Mouse (Mus musculus) forebrain, embryonic 13.5 days (tissue): ENCODE results near the gene Avpr1a. TPM values are rescaled to one million over a fixed set of nuclear protein-coding genes. Genes with fewer than 3 reads are reported as not detected.
A peak's percentile ranks its signal among the peaks of the same experiment; 100 is the strongest.

Experiments used
- ATAC-seq: fragments of 200-750 bp; cut with Nextera tagmentation; 2 replicates; pipeline ENCODE4 v1.8.0; 2017
- H3K27ac ChIP-seq: fragments of 300-500 bp; sonication (generic); 2 replicates; pipeline ENCODE4 v1.5.1; 2015; ENCODE audit warnings: inconsistent platforms, mild to moderate bottlenecking, moderate library complexity
- H3K27me3 ChIP-seq: fragments of 300-500 bp; sonication (generic); 2 replicates; pipeline ENCODE4 v1.6.1; 2015; ENCODE audit warnings: mild to moderate bottlenecking, inconsistent platforms
- H3K36me3 ChIP-seq: fragments of 300-500 bp; sonication (generic); 2 replicates; pipeline ENCODE4 v1.6.1; 2015; ENCODE audit warnings: mild to moderate bottlenecking, inconsistent platforms; ENCODE audit not compliant: poor library complexity, severe bottlenecking
- H3K4me1 ChIP-seq: fragments of 300-500 bp; sonication (generic); 2 replicates; pipeline ENCODE4 v1.6.1; 2015; ENCODE audit warnings: inconsistent platforms
- H3K4me2 ChIP-seq: fragments of 300-500 bp; sonication (generic); 2 replicates; pipeline ENCODE4 v1.6.1; 2015; ENCODE audit warnings: inconsistent platforms, mild to moderate bottlenecking, moderate library complexity
- H3K4me3 ChIP-seq: fragments of 300-500 bp; sonication (generic); 2 replicates; pipeline ENCODE4 v1.5.1; 2015; ENCODE audit warnings: mild to moderate bottlenecking, inconsistent platforms
- H3K9ac ChIP-seq: fragments of 300-500 bp; sonication (generic); 2 replicates; pipeline ENCODE4 v1.6.1; 2015; ENCODE audit warnings: mild to moderate bottlenecking, inconsistent platforms
- H3K9me3 ChIP-seq: fragments of 300-500 bp; sonication (generic); replicated peaks from 2 replicates; pipeline ENCODE4 v1.6.1; 2016; ENCODE audit warnings: inconsistent platforms
- WGBS: fragments of 180-500 bp; shearing (Covaris S2); methylation state at CpG from one replicate; pipeline ENCODE4 v1.1.7; 2015; 5-methylcytosine and 5-hydroxymethylcytosine counted together
- polyA plus RNA-seq: library from polyadenylated mRNA; unstranded; fragments of >200 nt; fragmentation: Nextera tagmentation; extraction: Ambion mirVana; gene quantifications from 2 replicates; pipeline ENCODE4 v1.2.1, GENCODE M21; 2015

The Avpr1a gene
- 0.26 and 0.57 TPM in 2 replicates for polyA plus RNA-seq

DNA sequence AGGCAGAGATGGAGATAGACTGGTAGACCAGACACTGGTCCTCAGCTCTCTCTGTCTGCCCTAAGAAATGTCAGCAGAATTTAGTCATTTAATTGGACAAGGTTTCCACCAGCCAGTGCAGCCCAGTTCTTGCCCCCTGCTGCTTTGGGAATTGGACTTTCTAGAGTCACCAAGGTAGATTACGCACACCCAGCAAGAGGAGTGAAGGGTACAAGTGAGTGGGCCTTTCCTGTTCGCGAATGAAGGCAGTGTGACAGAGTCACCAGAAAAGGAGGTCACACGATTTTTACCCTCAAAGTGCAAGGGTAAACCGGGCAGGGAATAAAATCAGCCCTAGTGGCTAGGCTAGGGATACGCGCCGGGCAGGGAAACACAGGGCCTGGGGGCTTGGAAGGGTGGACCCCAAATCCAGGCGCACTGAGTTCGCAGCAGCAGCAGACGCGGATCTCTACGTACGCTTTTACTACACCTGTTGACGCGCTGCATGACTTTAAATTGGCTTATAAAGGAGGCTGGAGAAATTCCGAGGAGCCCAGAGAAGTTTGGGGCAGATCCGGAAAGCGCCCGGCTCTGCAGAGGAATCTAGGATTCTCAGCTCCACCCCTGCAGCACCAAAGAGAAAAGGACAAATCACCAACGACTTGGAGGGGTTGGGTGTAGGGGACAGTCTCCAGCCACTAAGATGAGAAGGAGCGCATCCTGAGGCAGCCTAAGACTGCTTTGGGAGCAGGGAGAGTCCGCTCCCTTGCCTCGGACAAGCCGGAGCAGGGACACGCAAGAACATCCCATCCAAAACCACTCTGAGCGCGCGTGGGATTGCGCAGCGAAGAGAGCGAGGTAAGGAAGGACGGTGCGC, at the start of gene Avpr1a:
Gene Avpr1a (plus strand): TSS at position 639 of the 856 bp plus-strand sequence.
- Histone ChIP-seq H3K27me3 (peaks cover 34% of the 10 kb centered on the region), H3K9ac (peak within 1 kb of the TSS; percentile 63), H3K4me3 (peak within 1 kb of the TSS; percentile 54), H3K27ac (no peak within 1 kb of the TSS), H3K9me3 (no peaks in the 10 kb centered on the region), H3K36me3 (no peaks in the 10 kb centered on the region), H3K4me1 (peaks cover 19% of the 10 kb centered on the region), H3K4me2 (peak within 1 kb of the TSS; percentile 95)
- 3% methylated on average over 34 of the region's 34 CpGs for WGBS
- ATAC-seq: peak; percentile 28; the same call in 1 of the 2 replicates

DNA sequence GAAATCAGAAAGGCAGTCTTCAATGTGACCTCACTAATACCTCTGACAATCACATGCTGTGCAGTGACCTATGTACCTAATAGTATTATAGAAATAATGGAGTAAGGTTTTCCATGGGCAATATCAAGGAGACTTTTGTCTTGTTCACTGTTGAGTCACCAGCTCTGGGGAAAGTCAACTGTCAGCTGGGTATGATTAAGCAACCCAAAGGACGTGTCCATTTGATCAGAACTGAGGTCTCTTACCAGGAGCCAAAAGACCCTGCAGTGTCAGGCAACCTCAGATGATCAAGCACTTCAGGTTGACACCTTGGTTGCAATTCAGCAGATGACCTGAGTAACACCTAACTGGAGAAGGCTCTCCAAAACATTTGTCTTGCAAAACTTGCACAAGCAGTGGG, 46.0 kb upstream of the Avpr1a start:
- WGBS: 68% methylated on average over 1 of the region's 1 CpGs
- no peak overlapping the region for H3K9ac ChIP-seq
- no peaks in the 10 kb centered on the region for H3K27me3 ChIP-seq
- H3K9me3 ChIP-seq: no peaks in the 10 kb centered on the region
- no peak for ATAC-seq
- H3K27ac ChIP-seq: no peak overlapping the region
- H3K4me3 ChIP-seq: no peak overlapping the region
- no peaks in the 10 kb centered on the region for H3K36me3 ChIP-seq
- H3K4me1 ChIP-seq: no peaks in the 10 kb centered on the region
- H3K4me2 ChIP-seq: no peak overlapping the region

DNA sequence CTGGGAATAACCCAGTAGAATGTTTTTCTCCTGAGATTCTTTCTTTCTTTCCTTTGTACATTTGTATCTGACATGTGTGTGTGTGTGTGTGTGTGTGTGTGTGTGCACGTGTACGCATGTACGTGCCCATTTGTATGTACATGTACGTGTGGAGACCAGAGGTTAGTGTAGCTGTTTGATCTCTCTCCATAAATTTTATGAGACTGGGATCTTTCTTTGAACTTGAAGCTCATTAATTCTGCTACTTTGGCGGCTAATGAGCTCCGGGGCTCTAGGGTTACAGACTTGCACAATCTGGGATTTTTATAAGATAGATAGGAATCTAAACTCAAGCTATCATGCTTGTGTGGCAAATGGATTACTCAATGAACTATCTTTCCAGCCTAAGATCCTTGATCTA, 42.0 kb upstream of the Avpr1a start:
- H3K36me3 ChIP-seq: no peaks in the 10 kb centered on the region
- WGBS: 73% methylated on average over 6 of the region's 6 CpGs

DNA sequence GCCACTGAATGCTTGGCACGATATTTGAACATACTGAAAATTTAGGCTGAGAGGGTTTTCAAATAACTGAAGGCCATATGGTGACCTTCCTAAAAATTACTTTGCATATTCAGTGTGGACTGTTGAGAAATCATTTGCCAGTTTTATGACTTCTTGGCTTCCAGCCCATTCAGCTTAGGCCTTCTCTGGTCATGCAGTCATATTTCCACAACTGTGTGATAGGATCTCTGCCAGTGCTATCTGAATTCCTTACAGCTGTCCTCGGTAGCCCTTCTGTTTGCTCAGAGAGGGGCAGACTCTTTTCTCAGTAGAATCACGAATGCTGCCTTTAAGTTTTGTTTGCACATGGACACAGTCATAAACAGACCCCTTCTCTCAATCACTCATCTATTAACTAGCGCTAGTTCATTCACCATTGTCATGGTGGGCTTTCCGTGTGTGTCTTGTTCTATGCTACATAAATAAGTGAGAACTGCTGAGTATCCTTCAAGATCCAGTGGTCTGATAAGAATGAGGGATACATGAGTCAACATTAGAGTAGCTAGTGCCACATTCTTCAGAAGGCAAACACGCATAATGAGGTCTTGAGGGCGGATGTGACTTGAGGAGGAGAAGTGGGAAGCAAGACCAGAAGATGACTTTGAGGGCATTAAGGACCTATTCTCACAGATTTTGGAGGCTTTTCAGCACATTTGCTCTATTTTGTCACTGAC, 39.4 kb upstream of the Avpr1a start:
- Histone ChIP-seq H3K4me1 (no peaks in the 10 kb centered on the region), H3K36me3 (no peaks in the 10 kb centered on the region), H3K9ac (no peak overlapping the region), H3K4me2 (no peak overlapping the region), H3K4me3 (no peak overlapping the region), H3K9me3 (no peaks in the 10 kb centered on the region), H3K27ac (no peak overlapping the region), H3K27me3 (no peaks in the 10 kb centered on the region)
- 90% methylated on average over 7 of the region's 7 CpGs for WGBS
- ATAC-seq: no peak

More for the DNA sequence above, 42.0 kb upstream of the Avpr1a start:
- no peak overlapping the region for H3K4me3 ChIP-seq
- no peak overlapping the region for H3K9ac ChIP-seq
- H3K9me3 ChIP-seq: no peaks in the 10 kb centered on the region
- H3K4me2 ChIP-seq: no peak overlapping the region
- ATAC-seq: no peak
- no peaks in the 10 kb centered on the region for H3K4me1 ChIP-seq
- no peak overlapping the region for H3K27ac ChIP-seq
- no peaks in the 10 kb centered on the region for H3K27me3 ChIP-seq

DNA sequence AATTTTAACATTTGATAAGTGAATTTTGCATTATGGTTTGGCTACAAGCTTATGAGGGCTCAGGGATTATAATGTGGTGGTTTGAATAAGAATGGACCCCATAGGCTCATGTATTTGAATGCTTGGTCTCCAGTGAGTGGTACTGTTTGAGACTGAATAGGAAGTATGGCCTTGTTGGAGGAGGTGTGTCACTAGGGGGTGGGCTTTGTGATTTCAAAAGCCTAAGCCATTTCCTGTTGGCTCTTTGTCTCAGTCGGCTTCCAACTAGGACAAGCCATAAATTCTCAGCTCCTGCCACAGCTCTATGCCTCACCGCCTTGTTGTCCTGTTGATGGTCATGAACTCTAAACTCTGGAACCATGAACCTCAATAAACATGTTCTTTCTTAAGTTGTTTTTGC, 37.5 kb upstream of the Avpr1a start:
- Histone ChIP-seq H3K27ac (no peak overlapping the region), H3K4me2 (no peak overlapping the region), H3K9ac (no peak overlapping the region), H3K27me3 (no peaks in the 10 kb centered on the region), H3K4me1 (no peaks in the 10 kb centered on the region), H3K4me3 (no peak overlapping the region), H3K9me3 (no peaks in the 10 kb centered on the region), H3K36me3 (no peaks in the 10 kb centered on the region)
- WGBS: 44% methylated on average over 2 of the region's 2 CpGs
- no peak for ATAC-seq

DNA sequence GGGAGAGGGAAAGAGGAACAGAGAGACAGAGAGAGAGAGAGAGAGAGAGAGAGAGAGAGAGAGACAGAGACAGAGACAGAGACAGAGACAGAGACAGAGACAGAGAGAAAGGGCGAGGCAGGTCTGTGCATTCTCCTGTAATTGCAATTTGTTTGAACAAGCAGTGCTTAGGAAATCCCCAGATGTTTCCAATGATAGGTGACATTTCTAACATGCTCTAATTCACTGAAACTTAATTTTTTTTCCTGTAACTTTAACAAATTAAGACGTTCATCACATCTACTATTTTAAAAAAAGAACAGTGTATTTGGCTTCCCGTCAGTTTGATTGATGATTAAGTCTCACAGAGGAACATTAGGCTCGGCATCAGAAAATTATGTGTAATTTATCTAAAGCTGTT, 15.6 kb upstream of the Avpr1a start:
- H3K9me3 ChIP-seq: no peaks in the 10 kb centered on the region
- H3K9ac ChIP-seq: no peak overlapping the region
- no peak overlapping the region for H3K4me3 ChIP-seq
- H3K27ac ChIP-seq: no peak overlapping the region
- H3K27me3 ChIP-seq: no peaks in the 10 kb centered on the region
- H3K36me3 ChIP-seq: no peaks in the 10 kb centered on the region
- no peak overlapping the region for H3K4me2 ChIP-seq
- no peak for ATAC-seq
- no peaks in the 10 kb centered on the region for H3K4me1 ChIP-seq
- WGBS: 84% methylated on average over 4 of the region's 4 CpGs

DNA sequence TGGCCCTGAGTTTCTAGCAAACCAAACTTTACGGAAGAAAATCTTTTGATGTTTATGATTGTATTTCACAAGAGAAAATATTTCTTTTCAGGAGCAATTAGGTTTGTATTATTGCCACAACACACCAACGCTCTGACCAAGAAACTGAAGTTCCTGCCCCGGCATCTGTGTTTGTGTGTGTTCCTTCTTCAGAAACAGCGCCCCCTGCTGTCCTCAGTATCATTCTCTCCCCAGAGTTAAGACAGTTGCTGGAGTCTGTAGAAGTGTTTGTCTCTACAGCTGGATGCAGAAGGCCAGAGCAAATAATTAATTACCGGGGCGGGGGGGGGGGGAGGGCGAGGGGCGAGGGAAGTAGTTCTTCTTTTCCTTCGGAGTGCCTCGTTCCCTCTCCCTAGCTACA, 1.0 kb upstream of the Avpr1a start:
- WGBS: 29% methylated on average over 8 of the region's 10 CpGs
- Histone ChIP-seq H3K4me3 (no peak overlapping the region), H3K27me3 (peaks cover 34% of the 10 kb centered on the region), H3K4me2 (no peak overlapping the region), H3K27ac (no peak overlapping the region), H3K9me3 (no peaks in the 10 kb centered on the region), H3K4me1 (peaks cover 19% of the 10 kb centered on the region), H3K36me3 (no peaks in the 10 kb centered on the region), H3K9ac (no peak overlapping the region)
- ATAC-seq: peak; percentile 69

DNA sequence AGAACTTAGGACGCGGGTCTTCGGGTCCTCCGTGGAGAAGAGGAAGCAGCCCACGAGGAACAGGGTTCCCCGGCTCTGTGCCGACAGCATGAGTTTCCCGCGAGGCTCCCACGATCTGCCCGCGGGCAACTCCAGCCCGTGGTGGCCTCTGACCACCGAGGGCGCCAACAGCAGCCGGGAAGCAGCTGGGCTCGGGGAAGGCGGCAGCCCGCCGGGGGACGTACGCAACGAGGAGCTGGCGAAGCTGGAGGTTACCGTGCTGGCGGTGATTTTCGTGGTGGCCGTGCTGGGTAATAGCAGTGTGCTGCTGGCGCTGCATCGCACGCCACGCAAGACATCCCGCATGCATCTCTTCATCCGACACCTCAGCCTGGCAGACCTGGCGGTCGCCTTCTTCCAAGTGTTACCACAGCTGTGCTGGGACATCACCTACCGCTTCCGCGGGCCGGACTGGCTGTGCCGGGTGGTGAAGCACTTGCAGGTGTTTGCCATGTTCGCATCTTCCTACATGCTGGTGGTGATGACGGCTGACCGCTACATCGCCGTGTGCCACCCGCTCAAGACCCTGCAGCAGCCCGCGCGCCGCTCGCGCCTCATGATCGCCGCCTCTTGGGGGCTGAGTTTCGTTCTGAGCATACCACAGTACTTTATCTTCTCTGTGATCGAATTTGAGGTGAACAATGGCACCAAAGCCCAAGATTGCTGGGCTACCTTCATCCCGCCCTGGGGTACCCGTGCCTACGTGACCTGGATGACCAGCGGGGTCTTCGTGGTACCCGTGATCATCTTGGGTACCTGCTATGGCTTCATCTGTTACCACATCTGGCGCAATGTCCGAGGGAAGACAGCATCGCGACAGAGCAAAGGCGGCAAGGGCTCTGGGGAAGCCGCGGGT, 665 bp downstream of the Avpr1a start:
- under 1% methylated on average over 70 of the region's 70 CpGs for WGBS
- peak overlapping the region; percentile 95 for H3K4me2 ChIP-seq
- H3K9ac ChIP-seq: peak overlapping the region; percentile 63
- peak overlapping the region; percentile 54 for H3K4me3 ChIP-seq
- H3K4me1 ChIP-seq: peaks cover 19% of the 10 kb centered on the region
- no peaks in the 10 kb centered on the region for H3K36me3 ChIP-seq
- H3K27ac ChIP-seq: no peak overlapping the region
- ATAC-seq: peak; percentile 81
- peaks cover 34% of the 10 kb centered on the region for H3K27me3 ChIP-seq
- no peaks in the 10 kb centered on the region for H3K9me3 ChIP-seq

DNA sequence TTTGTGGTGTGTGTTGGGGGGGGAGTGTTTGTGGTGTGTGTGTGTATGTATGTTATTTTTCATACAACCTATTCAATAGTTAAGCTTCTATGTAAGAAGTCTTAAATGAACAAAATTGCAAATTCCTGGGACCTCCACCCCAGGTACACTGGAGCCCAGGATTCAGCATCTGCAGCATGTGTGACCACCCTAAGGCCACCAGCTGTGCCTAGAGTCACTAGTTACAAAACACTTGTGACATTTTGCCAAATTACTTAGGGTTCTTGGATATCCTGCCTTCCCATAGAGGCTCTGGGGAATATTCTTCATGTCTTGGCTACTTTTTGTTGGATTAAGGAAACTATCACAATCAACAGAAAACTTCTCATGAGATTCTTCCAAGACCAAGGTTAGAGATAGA, 1.6 kb downstream of the Avpr1a start:
- Histone ChIP-seq H3K4me3 (peak overlapping the region; percentile 54; the same call in 1 of the 2 replicates), H3K36me3 (no peaks in the 10 kb centered on the region)
- ATAC-seq: no peak

DNA sequence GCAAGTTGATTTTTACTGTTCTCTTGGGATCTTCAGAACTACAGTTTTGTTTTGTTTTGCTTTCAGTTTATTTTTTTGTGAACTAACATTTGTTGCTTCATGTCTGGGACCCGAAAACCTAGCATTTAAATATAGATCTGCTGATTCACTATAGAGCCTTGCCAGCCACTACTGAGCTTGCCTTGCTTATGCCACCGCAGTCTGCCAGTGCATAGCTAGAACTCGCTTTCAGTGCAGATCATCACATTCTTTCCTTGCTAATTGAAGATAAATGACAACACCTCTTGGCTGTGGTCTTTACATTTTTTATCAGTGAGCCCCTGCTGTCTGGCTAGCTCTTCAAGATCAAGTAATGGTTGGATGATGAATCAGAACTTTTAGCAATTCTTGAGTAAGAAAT, 5.2 kb downstream of the Avpr1a start:
- ATAC-seq: no peak
- WGBS: 78% methylated on average over 3 of the region's 3 CpGs

More for the DNA sequence above, 1.6 kb downstream of the Avpr1a start:
- H3K4me2 ChIP-seq: peak overlapping the region; percentile 95
- no peak overlapping the region for H3K9ac ChIP-seq
- peaks cover 19% of the 10 kb centered on the region for H3K4me1 ChIP-seq
- H3K27me3 ChIP-seq: peaks cover 34% of the 10 kb centered on the region
- no peaks in the 10 kb centered on the region for H3K9me3 ChIP-seq
- no peak overlapping the region for H3K27ac ChIP-seq

DNA sequence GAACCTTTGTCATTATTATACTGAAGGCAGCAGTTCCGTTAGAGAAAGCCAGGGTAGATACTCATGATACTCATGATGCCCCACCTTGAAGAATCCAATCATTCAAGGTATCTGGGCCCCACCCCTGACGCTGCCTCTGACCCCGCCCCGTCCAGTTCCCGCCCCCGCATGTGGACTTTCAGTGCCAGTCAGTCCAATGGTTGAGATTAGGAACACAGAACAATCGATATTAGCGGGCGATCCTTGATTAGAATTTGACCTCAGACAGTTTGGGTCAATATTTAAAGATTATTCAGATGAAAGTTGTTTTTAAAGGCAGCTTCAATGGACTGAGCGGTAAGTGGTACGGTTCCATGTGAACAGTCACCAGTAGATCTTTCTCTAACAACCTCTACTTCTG, 7.5 kb downstream of the Avpr1a start:
- no peaks in the 10 kb centered on the region for H3K36me3 ChIP-seq
- no peaks in the 10 kb centered on the region for H3K9me3 ChIP-seq
- no peak overlapping the region for H3K9ac ChIP-seq
- 90% methylated on average over 11 of the region's 11 CpGs for WGBS
- no peak overlapping the region for H3K4me3 ChIP-seq
- H3K27me3 ChIP-seq: peaks cover 4% of the 10 kb centered on the region
- H3K27ac ChIP-seq: no peak overlapping the region
- H3K4me2 ChIP-seq: no peak overlapping the region
- H3K4me1 ChIP-seq: no peaks in the 10 kb centered on the region
- no peak for ATAC-seq

More for the DNA sequence above, 5.2 kb downstream of the Avpr1a start:
- Histone ChIP-seq H3K9me3 (no peaks in the 10 kb centered on the region), H3K4me2 (no peak overlapping the region), H3K27ac (no peak overlapping the region), H3K4me3 (no peak overlapping the region), H3K36me3 (no peaks in the 10 kb centered on the region), H3K9ac (no peak overlapping the region), H3K27me3 (peaks cover 23% of the 10 kb centered on the region), H3K4me1 (peaks cover 12% of the 10 kb centered on the region)
